Mouse (Mus musculus) MEL (cell line): Measurements from ENCODE around the gene Fbp2.

ENCODE experiments used
- CTCF ChIP-seq, 3 experiments: IDR thresholded peaks in 2 of 3; conservative IDR thresholded peaks in 1 of 3; 2 replicates each; pipeline ENCODE4 v1.5.1; 2011 to 2012; ENCODE audit warnings: low read length in 3 of 3, low read depth in 2 of 3, mild to moderate bottlenecking in 2 of 3, improper control_type of control experiment in 1 of 3, inconsistent platforms in 1 of 3, mixed read lengths in 1 of 3, moderate library complexity in 1 of 3; ENCODE audit not compliant: control insufficient read depth in 1 of 3, insufficient read depth in 1 of 3, poor library complexity in 1 of 3, severe bottlenecking in 1 of 3
- EP300 ChIP-seq, 2 experiments: IDR thresholded peaks; 2 replicates each; pipeline ENCODE4 v1.6.1; 2011; ENCODE audit warnings: improper control_type of control experiment in 2 of 2, low read length in 2 of 2, low read depth in 1 of 2, mild to moderate bottlenecking in 1 of 2
- HCFC1 ChIP-seq: IDR thresholded peaks from 2 replicates; pipeline ENCODE4 v1.6.1; 2012; ENCODE audit warnings: low read depth, mild to moderate bottlenecking, inconsistent platforms, low read length, improper control_type of control experiment, moderate library complexity
- MAZ ChIP-seq: IDR thresholded peaks from 2 replicates; pipeline ENCODE4 v1.6.1; 2012; ENCODE audit warnings: low read depth, mild to moderate bottlenecking, inconsistent platforms, low read length, improper control_type of control experiment
- MEF2A ChIP-seq: IDR thresholded peaks from 2 replicates; pipeline ENCODE4 v1.6.1; 2014; ENCODE audit warnings: low read depth, mild to moderate bottlenecking, inconsistent platforms, low read length, improper control_type of control experiment; ENCODE audit not compliant: poor library complexity, insufficient replicate concordance, severe bottlenecking; ENCODE audit errors: extremely low read depth
- POLR2A ChIP-seq, 2 experiments: IDR thresholded peaks; 2 replicates each; pipeline ENCODE4 v1.6.1; 2011 to 2012; ENCODE audit warnings: low read length in 2 of 2, mild to moderate bottlenecking in 2 of 2, control low read depth in 1 of 2, improper control_type of control experiment in 1 of 2, low read depth in 1 of 2, moderate library complexity in 1 of 2; ENCODE audit not compliant: control insufficient read depth in 1 of 2, insufficient read depth in 1 of 2, poor library complexity in 1 of 2
- TBP ChIP-seq: IDR thresholded peaks from 2 replicates; pipeline ENCODE4 v1.8.0; 2011; ENCODE audit warnings: low read depth, low read length, improper control_type of control experiment
- ZC3H11A ChIP-seq: IDR thresholded peaks from 2 replicates; pipeline ENCODE4 v1.6.1; 2012; ENCODE audit warnings: low read depth, mild to moderate bottlenecking, inconsistent platforms, low read length, improper control_type of control experiment

GRCm38 (mm10) chr13:62856850-62857249 is 1.4 kb downstream of the Fbp2 start:
- TF ChIP-seq MEF2A (no peak), TBP (peak; percentile 54; the same call in 1 of the 2 replicates), POLR2A (IDR thresholded peaks at IDR 0.05; ENCODE audit: control insufficient read depth in 1 of 2, insufficient read depth in 1 of 2, low read depth in 1 of 2, low read length in 2 of 2, poor library complexity in 1 of 2) (peak in 1 of 2 experiments; percentile 22; a peak in 1 of 4 replicates), EP300 (IDR thresholded peaks at IDR 0.05; ENCODE audit: low read depth in 1 of 2, low read length in 2 of 2) (peak; percentile 12 to 58; a peak in 3 of 4 replicates), CTCF (IDR thresholded peaks at IDR 0.05 in 2 of 3, conservative IDR thresholded peaks at IDR 0.05 in 1 of 3; ENCODE audit: control insufficient read depth in 1 of 3, insufficient read depth in 1 of 3, low read depth in 2 of 3, low read length in 3 of 3, poor library complexity in 1 of 3, severe bottlenecking in 1 of 3) (no peak), HCFC1 (no peak), MAZ (no peak), ZC3H11A (no peak)
